In the genomic region with DNA sequence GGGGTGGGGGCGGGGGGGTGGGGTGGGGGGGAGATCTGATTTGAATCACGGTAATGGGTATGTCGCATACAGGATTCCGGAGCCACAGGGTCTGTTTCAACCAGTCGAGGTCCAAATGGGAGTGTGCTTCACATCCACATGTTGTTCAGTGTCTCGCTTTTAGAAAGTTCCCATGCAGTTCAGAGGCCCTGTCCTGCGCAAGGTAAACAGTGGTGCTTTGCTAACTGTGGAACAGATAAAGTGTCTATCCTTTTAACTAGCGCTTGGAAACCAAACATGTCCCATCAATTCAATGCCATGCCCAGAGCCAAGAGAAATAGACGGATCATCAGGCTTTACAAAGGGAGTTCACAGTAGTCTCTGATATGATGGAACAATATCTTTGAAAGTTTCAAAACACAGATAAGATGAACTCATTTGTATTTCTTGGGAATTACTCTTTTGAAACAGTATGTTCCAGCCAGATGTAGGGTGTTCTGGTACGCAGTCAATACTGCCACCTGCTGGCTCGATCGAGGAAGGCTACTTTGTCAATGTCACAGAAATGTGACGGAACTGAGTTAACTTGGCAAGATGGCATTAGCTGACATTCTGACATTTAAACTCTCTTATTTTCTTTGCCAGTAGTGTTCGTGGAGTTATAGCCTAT, we compare ENCODE assay signal across 9 mouse cellular contexts.
DNase-seq lines count a peak whose midpoint lies in the region; ATAC-seq and TF ChIP-seq lines count a peak whose summit lies in the region.
"Had no signal": no experiment of that assay in that cellular context is flagged by ENCODE, and none has a peak within 500 bp of the region (broad histone marks: within the 10 kb centered on the region; RNA-seq: fewer than 3 reads in every experiment).

No protein-coding gene starts in this region.

- H3K4me3 ChIP-seq in liver, adult 2 months (ENCODE audit: insufficient read depth, low read depth, low read length) = no peak overlapping the region
- H3K4me3 ChIP-seq in liver, embryonic 11.5 days (ENCODE audit: low read depth, low read length) = no peak overlapping the region
- no peak overlapping the region for H3K4me3 ChIP-seq in intestine, embryonic 14.5 days (ENCODE audit: low read depth, low read length)
- H3K4me3 ChIP-seq in midbrain, postnatal 0 days (ENCODE audit: low read depth, low read length) = no peak overlapping the region
- no peak overlapping the region for H3K4me3 ChIP-seq in stomach, postnatal 0 days (ENCODE audit: low read depth, low read length)
- H3K4me3 ChIP-seq: stomach, embryonic 15.5 days had no signal

- peak; percentile 83 for TF ChIP-seq CTCF in liver, adult 2 months (IDR thresholded peaks at IDR 0.05; ENCODE audit: low read depth, low read length)
- peak; percentile 99 for TF ChIP-seq CTCF in midbrain, postnatal 0 days (IDR thresholded peaks at IDR 0.05)
- TF ChIP-seq CTCF in stomach, postnatal 0 days (IDR thresholded peaks at IDR 0.05; ENCODE audit: low read depth) = peak; percentile 96

- peak; percentile 59 for DNase-seq in liver, adult 2 months (ENCODE audit: extremely low read depth, low read depth, low spot score)
- no peak for DNase-seq in liver, embryonic 11.5 days (ENCODE audit: low spot score)
- peak; percentile 49 to 58 for DNase-seq in cerebellum, postnatal 36 days
- peak; percentile 67 for DNase-seq in gastrocnemius, postnatal 14 days
- peak; percentile 76 for DNase-seq in intestine, embryonic 14.5 days (ENCODE audit: low spot score)
- peak; percentile 76 to 85 for DNase-seq in left cerebral cortex, postnatal 14 days (ENCODE audit: low spot score in 2 of 2)
- peak; percentile 72 for DNase-seq in midbrain, postnatal 0 days (ENCODE audit: low spot score)
- peak; percentile 76 for DNase-seq in stomach, postnatal 0 days (ENCODE audit: low spot score)

- no peaks in the 10 kb centered on the region for H3K79me2 ChIP-seq in liver, adult 2 months (ENCODE audit: control insufficient read depth, insufficient read depth, low read length)

- intact Hi-C loops in gastrocnemius, postnatal 14 days (cut with DNase I; ENCODE audit: low total_unique reads) = loop anchor here (5.0 to 10.0 kb wide), 3 partner anchors 97 to 609 kb away; no protein-coding TSS in a partner anchor
- intact Hi-C loops in left cerebral cortex, postnatal 14 days (cut with DNase I) = loop anchor here (2.0 to 10.0 kb wide), 5 partner anchors 81 to 619 kb away; no protein-coding TSS in a partner anchor

- H3K9ac ChIP-seq in liver, adult 2 months (ENCODE audit: low read depth, low read length) = no peak overlapping the region
- no peak overlapping the region for H3K9ac ChIP-seq in liver, embryonic 11.5 days (ENCODE audit: low read depth, low read length)
- H3K9ac ChIP-seq in intestine, embryonic 14.5 days (ENCODE audit: low read length) = no peak overlapping the region
- no peak overlapping the region for H3K9ac ChIP-seq in midbrain, postnatal 0 days (replicated peaks; ENCODE audit: low read length, poor library complexity, severe bottlenecking)
- H3K9ac ChIP-seq in stomach, postnatal 0 days (ENCODE audit: low read length) = no peak overlapping the region
- H3K9ac ChIP-seq: stomach, embryonic 15.5 days had no signal

- H3K36me3 ChIP-seq in liver, adult 2 months (ENCODE audit: control insufficient read depth, insufficient read depth, low read length) = no peaks in the 10 kb centered on the region
- H3K36me3 ChIP-seq in liver, embryonic 11.5 days (ENCODE audit: control insufficient read depth, insufficient read depth, low read length) = no peaks in the 10 kb centered on the region
- no peaks in the 10 kb centered on the region for H3K36me3 ChIP-seq in intestine, embryonic 14.5 days (ENCODE audit: control insufficient read depth, insufficient read depth, low read length)
- H3K36me3 ChIP-seq in midbrain, postnatal 0 days (ENCODE audit: insufficient read depth, low read length) = no peaks in the 10 kb centered on the region
- H3K36me3 ChIP-seq in stomach, postnatal 0 days (ENCODE audit: control insufficient read depth, insufficient read depth, low read length) = no peaks in the 10 kb centered on the region
- H3K36me3 ChIP-seq: stomach, embryonic 15.5 days had no signal

- H3K27ac ChIP-seq in liver, adult 2 months (replicated peaks; ENCODE audit: insufficient read depth, low read depth, low read length) = no peak overlapping the region
- no peak overlapping the region for H3K27ac ChIP-seq in liver, embryonic 11.5 days (ENCODE audit: low read depth, low read length)
- H3K27ac ChIP-seq in intestine, embryonic 14.5 days (ENCODE audit: low read depth) = no peak overlapping the region
- no peak overlapping the region for H3K27ac ChIP-seq in midbrain, postnatal 0 days (ENCODE audit: low read depth, low read length)
- no peak overlapping the region for H3K27ac ChIP-seq in stomach, postnatal 0 days (replicated peaks)
- H3K27ac ChIP-seq: stomach, embryonic 15.5 days had no signal

- no peaks in the 10 kb centered on the region for H3K27me3 ChIP-seq in liver, adult 2 months (ENCODE audit: control insufficient read depth, insufficient read depth, low read length)
- H3K27me3 ChIP-seq in liver, embryonic 11.5 days (replicated peaks; ENCODE audit: control insufficient read depth, insufficient read depth, low read length) = no peaks in the 10 kb centered on the region
- H3K27me3 ChIP-seq in intestine, embryonic 14.5 days (replicated peaks; ENCODE audit: control insufficient read depth, insufficient read depth, low read length) = no peaks in the 10 kb centered on the region
- no peaks in the 10 kb centered on the region for H3K27me3 ChIP-seq in midbrain, postnatal 0 days (ENCODE audit: insufficient read depth, low read length)
- no peaks in the 10 kb centered on the region for H3K27me3 ChIP-seq in stomach, postnatal 0 days (ENCODE audit: control insufficient read depth, insufficient read depth, low read length)
- H3K27me3 ChIP-seq: stomach, embryonic 15.5 days had no signal

- TF ChIP-seq EP300 in stomach, postnatal 0 days (optimal IDR thresholded peaks at IDR 0.05) = no peak

- no peaks in the 10 kb centered on the region for H3K9me3 ChIP-seq in liver, embryonic 11.5 days (ENCODE audit: control insufficient read depth, low read length)
- no peaks in the 10 kb centered on the region for H3K9me3 ChIP-seq in intestine, embryonic 14.5 days (ENCODE audit: control insufficient read depth, low read length)
- H3K9me3 ChIP-seq in midbrain, postnatal 0 days (ENCODE audit: low read length) = no peaks in the 10 kb centered on the region
- no peaks in the 10 kb centered on the region for H3K9me3 ChIP-seq in stomach, postnatal 0 days (ENCODE audit: control insufficient read depth, low read length)
- H3K9me3 ChIP-seq: stomach, embryonic 15.5 days had no signal

- TF ChIP-seq POLR2A in liver, adult 2 months (IDR thresholded peaks at IDR 0.05; ENCODE audit: extremely low read depth, insufficient read depth, low read length) = no peak

- H3K4me1 ChIP-seq in liver, adult 2 months (ENCODE audit: control insufficient read depth, insufficient read depth, low read length) = no peaks in the 10 kb centered on the region; the same call in 1 of the 2 replicates
- H3K4me1 ChIP-seq in liver, embryonic 11.5 days (replicated peaks; ENCODE audit: control insufficient read depth, insufficient read depth, low read length) = no peaks in the 10 kb centered on the region
- no peaks in the 10 kb centered on the region for H3K4me1 ChIP-seq in intestine, embryonic 14.5 days (replicated peaks; ENCODE audit: control insufficient read depth, insufficient read depth, low read length)
- no peaks in the 10 kb centered on the region for H3K4me1 ChIP-seq in midbrain, postnatal 0 days (ENCODE audit: insufficient read depth, low read length)
- no peaks in the 10 kb centered on the region for H3K4me1 ChIP-seq in stomach, postnatal 0 days (replicated peaks; ENCODE audit: control insufficient read depth, insufficient read depth)
- H3K4me1 ChIP-seq: stomach, embryonic 15.5 days had no signal

- no peak for ATAC-seq in liver, embryonic 11.5 days (replicated peaks; ENCODE audit: low FRiP score)
- peak; percentile 64; the same call in 1 of the 2 replicates for ATAC-seq in intestine, embryonic 14.5 days (replicated peaks; ENCODE audit: low FRiP score, low TSS enrichment, low read depth)
- ATAC-seq in midbrain, postnatal 0 days (ENCODE audit: low FRiP score) = peak; percentile 62; the same call in 1 of the 2 replicates
- ATAC-seq in stomach, postnatal 0 days (ENCODE audit: low FRiP score, low TSS enrichment) = peak; percentile 70; the same call in 1 of the 2 replicates

- 28% methylated on average over 14 of the region's 14 CpGs for WGBS in liver, adult 2 months
- WGBS in liver, embryonic 11.5 days = 41% methylated on average over 14 of the region's 14 CpGs
- WGBS in intestine, embryonic 14.5 days = 49% methylated on average over 14 of the region's 14 CpGs
- WGBS in midbrain, postnatal 0 days = 50% methylated on average over 14 of the region's 14 CpGs
- WGBS in stomach, postnatal 0 days = 42% methylated on average over 14 of the region's 14 CpGs

- H3K4me2 ChIP-seq in liver, embryonic 11.5 days = no peak overlapping the region
- H3K4me2 ChIP-seq in intestine, embryonic 14.5 days (ENCODE audit: low read length) = no peak overlapping the region
- H3K4me2 ChIP-seq in midbrain, postnatal 0 days (ENCODE audit: low read depth, low read length, poor library complexity, severe bottlenecking) = no peak overlapping the region
- H3K4me2 ChIP-seq in stomach, postnatal 0 days (replicated peaks; ENCODE audit: low read depth) = no peak overlapping the region
- H3K4me2 ChIP-seq: stomach, embryonic 15.5 days had no signal
